Mouse (Mus musculus) intestine, postnatal 0 days (tissue): ENCODE results near the gene Tet2. TPM values are rescaled to one million over a fixed set of nuclear protein-coding genes. Genes with fewer than 3 reads are reported as not detected.

Experiments used
- ATAC-seq: fragments of 200-750 bp; cut with Nextera tagmentation; 2 replicates; pipeline ENCODE4 v1.8.0; 2017; ENCODE audit warnings: mild to moderate bottlenecking, moderate TSS enrichment, moderate library complexity
- H3K27ac ChIP-seq: fragments of 300-500 bp; sonication (generic); 2 replicates; pipeline ENCODE4 v1.5.1; 2014; ENCODE audit warnings: mild to moderate bottlenecking, low read depth, low read length, moderate library complexity
- H3K27me3 ChIP-seq: fragments of 300-500 bp; sonication (generic); replicated peaks from 2 replicates; pipeline ENCODE4 v1.6.1; 2014; ENCODE audit warnings: low read length, mixed read lengths; ENCODE audit not compliant: control insufficient read depth, insufficient read depth
- H3K36me3 ChIP-seq: fragments of 300-500 bp; sonication (generic); 2 replicates; pipeline ENCODE4 v1.6.1; 2014; ENCODE audit warnings: mild to moderate bottlenecking, moderate library complexity; ENCODE audit not compliant: control insufficient read depth, insufficient read depth
- H3K4me1 ChIP-seq: fragments of 300-500 bp; sonication (generic); replicated peaks from 2 replicates; pipeline ENCODE4 v1.6.1; 2014; ENCODE audit warnings: antibody characterized with exemption, low read length, mixed read lengths; ENCODE audit not compliant: control insufficient read depth, insufficient read depth
- H3K4me2 ChIP-seq: fragments of 300-500 bp; sonication (generic); replicated peaks from 2 replicates; pipeline ENCODE4 v1.6.1; 2014; ENCODE audit warnings: low read depth, mild to moderate bottlenecking, moderate library complexity
- H3K4me3 ChIP-seq: fragments of 300-500 bp; sonication (generic); 2 replicates; pipeline ENCODE4 v1.5.1; 2014; ENCODE audit warnings: low read depth, low read length
- H3K9ac ChIP-seq: fragments of 300-500 bp; sonication (generic); 2 replicates; pipeline ENCODE4 v1.6.1; 2014; ENCODE audit warnings: mild to moderate bottlenecking, low read depth, low read length
- H3K9me3 ChIP-seq: fragments of 300-500 bp; sonication (generic); 2 replicates; pipeline ENCODE4 v1.6.1; 2016; ENCODE audit warnings: mixed run types; ENCODE audit not compliant: control insufficient read depth
- CTCF ChIP-seq: sonication (generic); IDR thresholded peaks from 2 replicates; pipeline ENCODE4 v1.5.1; 2016; ENCODE audit warnings: low read depth, mild to moderate bottlenecking, control low read depth, antibody characterized with exemption, moderate library complexity
- WGBS: fragments of 180-500 bp; shearing (Covaris S2); extraction: QIAGEN DNeasy Blood & Tissue Kit; methylation state at CpG from one replicate; pipeline ENCODE4 v1.1.7; 2014; 5-methylcytosine and 5-hydroxymethylcytosine counted together
- polyA plus RNA-seq: library from polyadenylated mRNA; unstranded; fragments of >200 nt; fragmentation: Nextera tagmentation; extraction: Ambion mirVana; gene quantifications from 2 replicates; pipeline ENCODE4 v1.2.1, GENCODE M21; 2015

The Tet2 gene
- polyA plus RNA-seq, 1 experiment from 2014 or later = 10.0 TPM

- Histone ChIP-seq H3K36me3 (peaks cover 44% of the 10 kb centered on the region), H3K27ac (no peak overlapping the region), H3K27me3 (no peaks in the 10 kb centered on the region), H3K9ac (no peak overlapping the region), H3K4me3 (no peak overlapping the region), H3K4me1 (no peaks in the 10 kb centered on the region), H3K4me2 (no peak overlapping the region), H3K9me3 (no peaks in the 10 kb centered on the region)
- no peak for ATAC-seq
- TF ChIP-seq CTCF = no peak
- 93% methylated on average over 3 of the region's 3 CpGs for whole genome bisulfite sequencing
Observed at GRCm38 (mm10) chr3:133463233-133463632, 81.7 kb downstream of the Tet2 start.

- peaks cover 36% of the 10 kb centered on the region for H3K36me3 ChIP-seq
- H3K9me3 ChIP-seq = no peaks in the 10 kb centered on the region
- H3K27ac ChIP-seq = no peak overlapping the region
- no peak overlapping the region for H3K9ac ChIP-seq
- WGBS = 80% methylated on average over 6 of the region's 6 CpGs
- H3K4me3 ChIP-seq = no peak overlapping the region
- ATAC-seq = no peak
- no peaks in the 10 kb centered on the region for H3K4me1 ChIP-seq
- no peak overlapping the region for H3K4me2 ChIP-seq
- H3K27me3 ChIP-seq = no peaks in the 10 kb centered on the region
- no peak for TF ChIP-seq CTCF
Observed at GRCm38 (mm10) chr3:133462485-133462884, 82.5 kb downstream of the Tet2 start.

GRCm38 (mm10) chr3:133462059-133462458, 82.9 kb downstream of the Tet2 start:
- 68% methylated on average over 3 of the region's 3 CpGs for WGBS
- no peak overlapping the region for H3K4me3 ChIP-seq
- no peaks in the 10 kb centered on the region for H3K9me3 ChIP-seq
- no peaks in the 10 kb centered on the region for H3K4me1 ChIP-seq
- H3K36me3 ChIP-seq = peaks cover 32% of the 10 kb centered on the region
- H3K9ac ChIP-seq = no peak overlapping the region
- ATAC-seq = no peak
- H3K27ac ChIP-seq = no peak overlapping the region
- no peak overlapping the region for H3K4me2 ChIP-seq
- no peak for TF ChIP-seq CTCF
- no peaks in the 10 kb centered on the region for H3K27me3 ChIP-seq

GRCm38 (mm10) chr3:133459174-133459573, 85.8 kb downstream of the Tet2 start:
- 82% methylated on average over 1 of the region's 1 CpGs for WGBS
- Histone ChIP-seq H3K27me3 (no peaks in the 10 kb centered on the region), H3K9ac (no peak overlapping the region), H3K36me3 (peaks cover 13% of the 10 kb centered on the region; the same call in 1 of the 2 replicates), H3K9me3 (no peaks in the 10 kb centered on the region), H3K27ac (no peak overlapping the region), H3K4me1 (no peaks in the 10 kb centered on the region), H3K4me2 (no peak overlapping the region), H3K4me3 (no peak overlapping the region)
- no peak for TF ChIP-seq CTCF
- ATAC-seq = no peak

- no peaks in the 10 kb centered on the region for H3K9me3 ChIP-seq
Observed at GRCm38 (mm10) chr3:133453896-133454295, 91.0 kb downstream of the Tet2 start.

GRCm38 (mm10) chr3:133436919-133437320, 108.0 kb downstream of the Tet2 start:
- no peaks in the 10 kb centered on the region for H3K27me3 ChIP-seq
- H3K27ac ChIP-seq = no peak overlapping the region
- H3K9ac ChIP-seq = no peak overlapping the region
- H3K4me1 ChIP-seq = no peaks in the 10 kb centered on the region
- no peaks in the 10 kb centered on the region for H3K36me3 ChIP-seq
- no peak overlapping the region for H3K4me3 ChIP-seq
- no peaks in the 10 kb centered on the region for H3K9me3 ChIP-seq
- TF ChIP-seq CTCF = no peak
- 92% methylated on average over 6 of the region's 6 CpGs for WGBS
- no peak overlapping the region for H3K4me2 ChIP-seq
- ATAC-seq = no peak

More at GRCm38 (mm10) chr3:133453896-133454295, 91.0 kb downstream of the Tet2 start:
- TF ChIP-seq CTCF = no peak
- WGBS = 85% methylated on average over 8 of the region's 8 CpGs
- H3K27ac ChIP-seq = no peak overlapping the region
- ATAC-seq = no peak
- H3K4me3 ChIP-seq = no peak overlapping the region
- no peaks in the 10 kb centered on the region for H3K27me3 ChIP-seq
- no peaks in the 10 kb centered on the region for H3K36me3 ChIP-seq
- H3K9ac ChIP-seq = no peak overlapping the region
- no peaks in the 10 kb centered on the region for H3K4me1 ChIP-seq
- H3K4me2 ChIP-seq = no peak overlapping the region

GRCm38 (mm10) chr3:133436279-133436860, 108.6 kb downstream of the Tet2 start:
- ATAC-seq = no peak
- no peak for TF ChIP-seq CTCF
- no peaks in the 10 kb centered on the region for H3K4me1 ChIP-seq
- H3K4me3 ChIP-seq = no peak overlapping the region
- no peak overlapping the region for H3K9ac ChIP-seq
- H3K36me3 ChIP-seq = no peaks in the 10 kb centered on the region
- H3K9me3 ChIP-seq = no peaks in the 10 kb centered on the region
- H3K4me2 ChIP-seq = no peak overlapping the region
- H3K27ac ChIP-seq = no peak overlapping the region
- H3K27me3 ChIP-seq = no peaks in the 10 kb centered on the region
- 85% methylated on average over 4 of the region's 4 CpGs for WGBS
